Mouse (Mus musculus) regulatory T cell (primary cell): ENCODE measurements around the gene Kcnmb2.

Experiments
- in situ Hi-C: fragments of 300-600 bp; cut with MboI, MseI; formaldehyde crosslinking; loops from one replicate; pipeline ENCODE4 v1.15.1; 2025; ENCODE audit warnings: high pct_unique_total_duplicates

Gene Kcnmb2

DNA sequence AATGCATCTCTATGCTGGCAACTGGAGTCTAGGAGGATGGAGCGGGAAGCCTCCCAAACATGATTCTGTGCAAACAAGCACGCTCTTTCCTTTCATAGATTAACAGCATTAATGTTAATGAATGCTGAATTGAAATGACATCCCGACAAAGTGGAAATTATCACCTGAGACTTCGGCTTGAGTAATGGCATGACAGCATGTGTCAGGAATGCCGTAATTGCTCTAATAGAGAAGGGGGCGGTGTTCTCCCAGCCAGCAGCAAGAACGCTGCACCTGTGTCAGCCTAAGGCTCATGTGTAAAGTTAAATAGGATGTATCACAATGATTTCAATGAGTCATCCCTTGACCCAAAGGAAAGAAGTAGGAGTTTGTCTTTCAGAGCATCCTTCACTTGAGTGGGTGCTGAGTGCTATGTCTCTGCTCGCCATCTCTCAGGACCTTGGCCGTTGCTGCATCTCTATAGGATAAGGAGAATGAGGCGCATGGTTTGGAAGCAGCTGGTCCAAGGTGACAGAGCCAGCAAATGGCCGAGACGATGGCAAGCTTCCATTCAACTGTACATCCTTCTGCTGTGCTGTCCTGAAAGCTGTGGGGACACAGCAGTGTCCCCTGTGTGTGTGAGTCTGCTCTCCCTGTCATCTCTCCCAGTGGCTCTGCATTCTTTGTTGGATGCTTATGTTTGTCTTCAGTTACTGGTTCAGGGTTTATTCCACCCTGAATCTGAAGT is 110.1 kb downstream of the Kcnmb2 start:
- in situ Hi-C loops = no loop called here

DNA sequence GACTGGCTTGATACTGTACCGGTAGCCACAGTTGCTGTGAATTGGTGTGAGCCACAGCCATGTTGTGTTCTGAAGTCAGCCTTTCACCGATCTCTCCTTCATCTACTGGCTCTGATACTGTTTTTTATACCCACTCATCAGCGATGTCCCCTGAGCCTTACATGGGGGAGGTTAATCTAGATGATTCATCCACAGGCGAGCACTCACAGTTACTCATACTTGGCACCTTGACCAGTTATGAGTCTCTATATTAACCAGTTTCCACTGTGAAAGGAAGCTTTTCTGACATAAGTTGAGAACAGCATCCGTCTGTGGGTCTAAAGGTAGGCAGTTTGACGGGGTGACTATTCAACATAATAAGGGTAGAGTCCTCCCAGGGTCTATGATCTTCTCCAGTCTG is 118.7 kb downstream of the Kcnmb2 start:
- in situ Hi-C loops = no loop called here

DNA sequence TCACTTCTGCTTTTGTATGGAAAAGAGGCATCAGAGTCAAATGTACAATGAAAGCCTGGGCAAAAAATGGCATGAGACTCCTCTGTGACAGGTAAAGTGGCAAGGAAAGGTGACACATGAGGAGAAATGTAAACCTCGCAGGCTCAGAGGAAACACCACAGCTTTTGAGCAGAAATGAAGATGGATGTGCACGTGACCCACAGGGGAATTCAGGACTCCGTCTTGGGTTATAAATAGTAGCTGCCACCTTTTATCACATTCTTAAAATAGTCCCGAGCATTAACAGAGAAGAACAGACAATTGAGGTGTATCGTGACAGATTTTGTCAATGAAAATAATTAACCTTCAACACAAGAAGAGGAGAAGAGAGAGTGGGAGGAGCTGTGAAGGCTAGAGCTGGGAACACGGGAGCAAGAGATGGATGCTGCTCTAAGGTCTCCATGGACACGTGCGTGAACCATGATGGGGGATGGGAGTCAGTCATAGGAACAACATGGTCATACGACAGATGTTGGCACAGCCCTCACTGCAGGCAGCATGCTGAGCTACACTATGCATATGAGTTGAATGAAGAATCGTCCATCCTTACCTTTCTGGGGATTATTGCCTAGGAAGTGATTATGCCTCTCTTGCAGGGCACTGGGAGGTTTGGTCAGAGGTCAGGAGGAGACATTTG is 127.2 kb downstream of the Kcnmb2 start:
- in situ Hi-C loops = no loop called here

DNA sequence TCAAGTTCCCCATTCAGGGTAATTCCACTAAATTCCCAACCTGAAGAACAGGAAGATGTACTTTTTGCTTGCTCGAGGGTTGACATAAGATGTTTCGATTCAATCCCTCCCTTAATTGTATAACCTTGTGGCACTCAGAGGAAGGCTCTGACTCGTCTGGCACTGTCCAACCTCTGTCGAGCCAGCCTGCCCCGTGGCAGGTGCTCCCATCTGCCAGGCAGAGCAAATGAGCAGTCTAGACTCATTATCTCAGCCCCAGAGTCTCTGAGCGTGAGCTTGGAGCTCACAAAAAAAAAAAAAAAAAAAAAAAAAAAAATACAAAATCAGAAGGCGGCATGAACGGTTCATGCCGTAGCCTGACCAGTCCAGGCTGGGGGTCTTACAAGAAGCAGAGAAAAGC is 130.1 kb downstream of the Kcnmb2 start:
- in situ Hi-C loops = no loop called here

DNA sequence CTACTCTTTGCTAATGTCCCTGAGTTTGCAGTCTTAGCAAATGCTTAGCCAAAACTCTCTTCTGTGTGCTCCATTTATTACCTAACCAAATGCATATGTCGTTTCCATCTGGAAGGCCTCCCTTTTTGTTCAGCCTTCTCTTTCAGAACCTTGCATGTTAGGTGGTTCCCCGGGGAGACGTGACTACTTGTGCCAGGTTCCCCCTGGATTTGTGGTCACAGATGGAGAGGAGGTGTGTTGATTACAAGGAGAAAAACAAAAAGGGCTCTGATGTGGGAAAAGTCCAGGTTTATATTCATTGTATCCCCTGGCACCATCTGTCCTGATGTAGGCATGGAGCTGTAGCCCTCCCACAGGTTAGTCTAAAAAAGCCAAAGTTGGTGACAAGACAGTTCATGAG is 141.5 kb downstream of the Kcnmb2 start:
- in situ Hi-C loops = no loop called here

DNA sequence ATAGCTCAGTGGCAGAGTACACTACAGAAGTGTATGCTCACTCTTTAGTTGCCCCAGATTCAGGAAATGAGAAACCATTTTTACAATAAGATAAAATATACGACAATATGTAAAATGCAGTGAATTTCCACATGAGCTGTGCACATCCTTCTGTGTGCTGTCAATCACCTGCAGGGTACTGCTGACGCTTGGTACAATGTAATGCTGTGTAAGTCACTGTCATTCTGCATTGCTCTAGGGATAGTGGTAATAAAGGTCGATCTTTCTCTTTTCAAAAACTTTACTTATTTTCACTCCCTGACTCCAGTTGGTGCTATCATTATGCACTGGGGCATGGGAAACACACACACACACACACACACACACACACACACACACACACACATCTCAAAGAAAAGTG is 146.5 kb downstream of the Kcnmb2 start:
- in situ Hi-C loops = no loop called here

DNA sequence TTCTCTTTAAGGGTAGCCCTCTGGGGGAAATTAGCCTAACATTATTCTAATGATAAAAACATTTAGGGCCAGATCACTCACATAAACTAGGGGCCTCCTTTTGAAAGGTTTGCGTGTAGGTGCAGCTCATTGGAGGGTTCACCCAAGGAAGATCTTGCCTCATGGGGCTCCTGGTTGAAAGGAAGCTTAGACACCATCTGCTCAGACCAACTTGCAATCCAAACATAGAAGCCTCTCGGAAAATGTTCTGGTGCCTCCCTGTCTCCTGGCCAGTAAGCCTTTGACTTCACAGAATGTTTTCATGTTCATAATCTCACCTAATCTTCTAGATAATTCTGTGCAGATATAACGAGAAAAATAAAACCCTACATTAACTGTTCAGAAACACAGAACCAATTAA is 150.3 kb downstream of the Kcnmb2 start:
- in situ Hi-C loops = no loop called here

DNA sequence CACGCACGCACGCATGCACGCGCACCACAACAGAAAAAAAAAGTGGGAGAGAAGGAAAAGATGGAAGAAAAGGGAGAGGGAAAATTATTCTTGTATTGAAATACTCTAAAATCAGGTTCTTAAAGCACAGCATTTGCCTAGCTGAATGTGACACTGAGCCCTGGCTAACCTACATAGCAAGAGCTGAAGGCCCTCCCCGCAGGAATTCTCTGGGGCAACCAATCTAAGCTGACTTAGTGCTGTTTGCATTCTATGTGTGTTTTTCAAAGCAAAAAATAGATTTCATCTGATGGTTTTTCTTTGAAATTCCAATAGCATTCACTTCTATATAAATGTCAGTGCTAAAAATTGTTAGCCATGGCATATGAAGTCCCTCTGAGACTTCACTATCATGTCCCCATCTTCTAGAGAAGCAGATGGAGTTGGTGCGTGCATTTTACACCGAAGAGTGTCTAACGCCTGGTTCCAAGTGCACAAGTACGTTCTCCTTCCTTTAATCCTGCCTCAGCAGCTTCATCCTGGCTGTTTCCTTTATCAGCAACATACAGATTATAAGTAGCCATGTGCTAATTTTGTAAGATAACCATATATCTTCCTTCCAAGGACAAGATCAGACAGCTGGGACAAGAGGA is 151.4 kb downstream of the Kcnmb2 start:
- in situ Hi-C loops = no loop called here

DNA sequence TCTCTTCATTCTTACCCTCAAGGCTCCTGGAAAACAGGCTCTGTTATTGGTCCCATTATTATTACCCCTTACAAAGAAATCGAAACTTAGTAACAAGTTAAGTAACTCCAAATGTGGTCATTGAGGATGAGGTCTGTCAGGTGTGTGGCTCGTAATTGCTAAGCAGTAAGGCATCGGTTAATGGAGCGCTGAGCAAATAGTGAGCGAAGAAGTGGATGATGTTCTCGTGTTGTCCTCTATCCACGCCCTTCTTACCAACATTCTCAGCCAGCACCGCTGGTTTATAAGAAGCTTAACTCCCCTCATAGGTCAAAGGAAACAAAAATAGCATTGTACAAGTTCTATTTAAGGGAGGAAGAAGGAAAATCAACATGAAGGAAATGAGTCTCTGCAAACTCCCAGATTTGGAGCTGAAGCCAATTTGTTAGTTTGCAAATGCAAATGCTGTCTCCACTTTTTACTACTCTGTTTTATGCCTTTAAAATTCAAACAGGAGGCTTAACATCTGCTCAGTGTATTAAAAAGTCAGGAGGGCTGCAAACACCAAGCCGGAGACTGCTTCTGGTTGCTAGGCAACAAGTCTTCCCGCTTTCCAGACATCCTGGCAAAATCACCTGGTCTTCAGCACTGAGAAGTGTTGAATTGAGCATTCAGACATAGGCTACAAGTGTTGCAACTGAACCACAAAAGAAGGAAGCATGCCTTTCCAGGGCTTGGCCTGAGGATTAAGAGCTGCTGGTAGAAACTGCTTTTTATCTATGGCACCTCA is 157.8 kb downstream of the Kcnmb2 start:
- in situ Hi-C loops = no loop called here

DNA sequence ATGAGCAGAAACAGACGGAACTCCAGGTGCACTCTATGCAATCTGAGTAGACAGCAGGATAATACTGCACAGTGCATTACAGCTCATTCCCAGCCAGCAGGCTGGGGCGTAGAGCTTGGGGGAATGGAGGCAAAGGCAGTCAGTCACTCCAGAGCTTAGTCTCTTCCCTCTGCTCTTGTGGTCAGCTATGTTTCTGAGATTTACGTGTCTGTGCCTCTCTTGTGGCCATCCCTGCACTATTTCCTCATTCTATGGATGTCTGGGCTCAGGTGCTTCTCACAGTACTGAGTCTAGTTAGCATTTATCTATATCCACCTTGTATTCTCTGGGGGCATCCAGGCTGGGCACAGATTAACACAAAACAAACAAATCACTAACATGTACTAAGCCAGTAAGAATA is 160.4 kb downstream of the Kcnmb2 start:
- in situ Hi-C loops = no loop called here

DNA sequence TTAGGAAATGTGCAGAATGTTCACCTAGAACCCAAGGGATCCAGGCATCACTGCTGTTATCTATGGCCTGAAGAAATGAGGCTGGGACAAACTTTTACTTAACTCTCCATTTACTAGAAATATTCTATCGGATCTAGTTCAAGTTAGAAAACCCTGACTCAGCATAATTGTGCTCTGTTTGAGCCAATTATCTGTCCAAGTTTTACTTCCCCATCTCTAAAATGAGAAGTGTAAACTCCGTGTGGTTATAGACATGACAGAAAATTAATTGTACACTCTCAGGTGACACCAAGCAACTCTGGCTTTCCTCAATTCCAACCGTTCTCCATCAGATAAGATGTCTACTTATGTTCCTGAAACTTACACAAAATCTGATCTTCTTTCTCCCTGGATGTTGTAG is 161.0 kb downstream of the Kcnmb2 start:
- in situ Hi-C loops = no loop called here

DNA sequence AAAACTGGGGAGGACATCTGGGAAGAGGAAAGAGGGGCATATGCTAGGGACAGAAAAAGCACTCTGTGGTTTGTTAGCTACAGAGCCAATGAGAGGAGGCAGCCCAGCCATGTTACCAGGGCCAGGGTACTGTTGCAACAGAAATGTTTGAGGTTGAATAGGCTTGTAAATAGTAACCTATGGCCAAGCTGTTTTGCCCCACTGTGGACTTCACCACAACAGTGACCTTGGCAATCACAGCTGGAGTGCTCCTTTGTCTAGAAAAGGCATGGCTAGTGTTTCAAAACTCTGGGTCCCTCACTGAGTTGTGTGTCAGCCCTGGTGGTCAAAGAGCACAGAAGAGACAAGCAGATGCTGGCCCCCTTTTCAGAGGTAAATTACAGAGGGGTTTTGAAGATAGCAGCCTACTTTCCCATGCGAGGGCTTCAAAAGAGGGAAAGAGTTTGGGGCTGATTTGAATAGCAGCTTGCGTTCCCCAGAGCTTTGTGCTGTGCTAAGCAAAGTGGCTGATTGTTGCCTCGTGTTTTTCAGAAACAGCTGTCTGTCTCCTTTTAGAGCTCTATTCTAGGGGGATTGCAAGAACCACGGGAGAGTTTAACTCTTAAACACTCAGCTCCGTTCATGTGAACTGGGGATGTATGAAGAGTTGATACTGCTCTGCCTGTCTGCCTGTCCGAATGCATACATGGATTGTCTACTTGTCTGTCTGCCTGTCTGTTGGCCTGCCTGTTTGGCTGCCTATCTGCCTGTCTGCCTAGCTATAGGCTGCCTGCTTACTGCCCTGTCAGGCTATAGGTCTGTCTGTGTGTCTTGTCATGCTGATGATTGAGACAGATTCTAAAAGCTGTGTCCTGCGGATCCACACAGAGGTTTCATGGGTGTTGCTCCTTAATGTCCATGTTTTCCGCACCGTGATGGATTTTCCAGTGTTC is 165.0 kb downstream of the Kcnmb2 start:
- in situ Hi-C loops = no loop called here

DNA sequence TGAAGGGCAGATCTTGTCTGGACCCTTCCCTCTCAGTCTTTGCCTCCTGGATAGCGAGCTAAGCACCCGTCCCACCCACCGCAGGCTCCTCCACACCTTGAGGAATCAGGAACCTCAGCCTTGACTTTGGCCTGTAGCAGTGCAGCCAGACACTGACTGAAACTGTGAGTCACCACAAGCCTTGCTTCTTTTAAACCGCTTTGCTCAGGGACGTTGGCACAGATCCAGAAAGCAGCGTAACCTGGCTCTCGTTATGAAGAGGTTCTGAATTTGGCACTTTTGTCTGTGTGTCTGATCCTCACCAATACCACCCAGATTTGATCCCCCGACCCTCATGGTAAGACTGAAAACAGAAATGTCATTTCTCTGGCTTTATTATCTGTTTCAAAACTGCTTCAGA is 171.6 kb downstream of the Kcnmb2 start:
- in situ Hi-C loops = no loop called here

DNA sequence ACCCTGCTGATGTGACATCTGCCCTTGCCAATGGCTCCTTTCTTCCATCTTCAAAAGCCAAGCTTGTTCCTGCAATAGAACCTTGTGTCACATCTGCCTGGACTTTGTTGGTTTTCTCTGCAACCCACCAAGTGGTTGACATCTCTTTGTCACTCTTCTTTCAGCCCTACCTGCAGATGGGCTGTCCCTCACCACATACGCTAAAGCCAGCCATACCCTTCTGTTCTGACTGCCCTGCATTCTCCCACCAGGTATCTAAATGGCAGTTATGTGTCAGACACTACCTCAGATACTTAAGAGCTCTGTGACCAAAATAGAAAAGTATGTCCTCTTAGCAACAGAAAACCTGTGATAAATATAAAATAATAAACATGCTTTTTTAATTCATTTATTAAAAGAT is 186.5 kb downstream of the Kcnmb2 start:
- in situ Hi-C loops = no loop called here

DNA sequence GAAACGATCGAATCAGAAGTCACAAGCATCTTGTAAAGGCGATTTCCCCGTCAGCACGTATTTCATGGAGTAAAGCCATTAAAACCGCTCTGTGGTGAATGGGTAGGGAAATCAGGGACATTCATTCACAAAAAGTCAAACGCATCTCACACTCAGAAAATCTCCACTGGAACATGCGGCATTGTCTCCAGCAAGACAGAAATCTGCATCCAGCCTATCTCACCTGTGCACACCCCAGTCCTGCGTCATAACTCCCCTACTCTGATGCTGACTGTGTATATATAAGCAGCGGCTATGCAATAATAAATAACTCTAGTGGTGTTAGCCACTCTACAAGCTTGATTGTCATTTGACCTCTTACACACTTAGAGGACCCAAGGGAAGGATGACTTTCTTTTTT is 199.1 kb downstream of the Kcnmb2 start:
- in situ Hi-C loops = no loop called here

DNA sequence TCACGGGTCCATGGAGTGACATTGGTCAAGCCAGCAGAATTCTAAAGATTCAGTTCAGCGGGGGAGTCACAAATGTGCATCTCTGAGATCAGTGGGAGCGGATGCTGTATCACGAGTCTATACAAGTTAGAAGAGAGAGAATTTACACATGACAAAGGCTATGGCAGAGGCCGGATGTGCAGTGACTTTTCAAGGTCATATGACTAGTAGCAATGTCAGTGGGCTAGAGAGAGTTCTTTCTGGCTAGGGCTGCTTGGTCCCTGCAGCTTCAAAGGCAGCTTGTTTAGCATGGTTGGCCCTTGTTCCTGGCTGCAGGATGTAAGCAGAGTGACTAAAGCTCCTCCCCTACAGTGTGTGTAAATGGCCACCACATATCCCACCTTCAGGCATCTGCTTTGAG is 217.5 kb downstream of the Kcnmb2 start:
- in situ Hi-C loops = no loop called here

DNA sequence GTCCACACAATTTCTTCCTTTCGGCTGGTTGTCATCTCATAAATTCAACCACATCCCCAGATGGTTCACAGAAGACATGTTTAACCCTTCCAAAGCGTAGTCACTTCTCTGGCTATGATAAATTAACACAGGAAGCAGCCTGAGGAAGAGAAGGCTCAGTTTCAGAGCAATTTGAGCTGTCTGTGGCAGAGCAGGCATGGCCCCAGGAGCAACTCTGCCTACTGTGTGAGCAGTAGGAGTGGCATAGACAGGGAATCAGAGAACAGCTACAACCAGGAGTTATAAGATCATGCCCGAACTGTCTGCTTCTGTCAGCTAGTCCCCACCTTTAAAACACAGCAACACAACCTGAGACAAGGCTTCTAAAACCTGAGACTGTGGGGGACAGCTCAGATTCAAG is 219.4 kb downstream of the Kcnmb2 start:
- in situ Hi-C loops = no loop called here

DNA sequence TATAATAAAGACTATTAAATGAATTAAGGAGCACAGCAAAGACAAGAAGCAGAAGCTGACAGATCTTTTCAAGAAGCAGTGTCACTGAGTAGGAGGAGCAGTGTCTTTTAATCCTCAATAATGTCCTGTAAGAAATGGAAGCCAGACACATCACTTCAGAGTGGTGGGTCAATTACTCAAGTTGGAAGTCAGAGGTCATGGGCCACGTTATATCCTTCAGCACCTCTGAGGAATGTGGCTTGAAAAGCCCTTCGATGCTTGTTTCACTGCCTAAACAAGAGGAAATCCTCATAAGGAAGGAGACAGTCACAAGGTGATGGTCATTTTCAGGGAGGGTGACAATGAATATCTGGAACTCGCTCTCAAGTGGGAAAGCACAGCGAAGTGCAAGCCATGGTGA is 223.1 kb downstream of the Kcnmb2 start:
- in situ Hi-C loops = no loop called here

DNA sequence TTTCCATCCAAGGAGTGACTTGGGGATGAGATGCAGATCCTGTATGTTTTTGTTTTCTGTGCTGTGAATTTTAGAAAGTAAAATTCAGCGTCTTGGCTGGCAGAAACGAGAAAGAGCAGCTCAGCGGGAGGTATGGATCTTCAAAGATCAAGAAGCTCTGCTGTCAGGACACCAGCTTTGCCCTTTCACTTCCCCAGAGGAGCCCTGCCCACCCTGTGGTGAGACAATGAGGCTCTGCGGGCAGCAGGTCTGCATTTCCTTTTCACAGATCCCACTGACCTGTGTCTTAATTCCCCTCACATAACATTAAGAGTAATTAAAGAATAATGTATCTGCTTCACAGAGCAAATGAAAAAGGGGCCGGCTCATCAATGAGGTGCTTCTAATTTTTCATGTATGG is 226.1 kb downstream of the Kcnmb2 start:
- in situ Hi-C loops = no loop called here

DNA sequence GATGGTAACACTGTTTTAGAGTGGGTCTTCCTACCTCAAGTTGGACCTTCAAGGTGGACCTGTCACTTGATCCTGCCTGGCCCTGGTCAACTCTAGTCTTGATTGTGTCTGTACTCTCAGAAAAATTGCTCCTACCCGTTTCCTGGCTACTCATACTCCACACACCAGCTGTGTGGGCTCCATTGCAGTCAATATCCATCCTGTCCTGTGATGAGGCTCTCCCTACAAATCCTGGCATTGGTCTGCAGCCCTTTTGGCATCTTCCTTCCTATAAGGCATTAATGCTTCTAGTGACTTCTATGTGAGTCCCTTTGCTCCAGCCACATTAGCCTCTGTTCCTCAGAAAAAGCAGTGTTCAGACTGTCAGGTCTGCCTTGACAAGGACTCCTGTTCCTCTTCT is 228.4 kb downstream of the Kcnmb2 start:
- in situ Hi-C loops = no loop called here

DNA sequence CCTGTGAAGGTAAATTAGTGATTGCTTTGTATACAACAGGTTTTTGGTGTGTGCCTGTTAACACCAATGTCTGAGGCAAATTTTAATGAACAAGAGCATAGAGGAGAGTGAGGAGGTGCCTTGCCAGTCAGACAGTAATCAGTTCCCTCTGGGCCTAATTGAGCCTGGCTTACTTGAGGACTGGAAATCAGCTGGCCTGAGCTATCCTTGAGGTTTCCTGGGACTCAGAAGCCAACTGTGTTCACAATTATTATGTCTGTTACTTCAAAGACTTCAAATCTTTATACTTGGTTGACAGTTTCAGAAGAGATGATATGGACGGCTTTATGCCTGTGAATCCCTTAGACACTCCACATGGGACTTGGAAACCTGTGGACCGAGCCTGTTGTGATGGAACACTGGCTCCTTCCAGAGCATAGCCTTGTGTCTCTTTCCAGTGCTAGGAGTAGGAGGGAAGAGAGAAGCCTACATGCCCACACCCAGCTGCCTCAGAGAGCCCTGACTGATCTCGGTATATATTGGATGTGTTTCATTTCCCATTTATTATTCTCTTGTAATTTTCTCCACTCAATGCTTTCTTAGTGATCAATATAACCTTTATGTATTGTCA is 230.2 kb downstream of the Kcnmb2 start:
- in situ Hi-C loops = no loop called here
